ENCODE assay signal across 9 mouse cellular contexts in the genomic region with DNA sequence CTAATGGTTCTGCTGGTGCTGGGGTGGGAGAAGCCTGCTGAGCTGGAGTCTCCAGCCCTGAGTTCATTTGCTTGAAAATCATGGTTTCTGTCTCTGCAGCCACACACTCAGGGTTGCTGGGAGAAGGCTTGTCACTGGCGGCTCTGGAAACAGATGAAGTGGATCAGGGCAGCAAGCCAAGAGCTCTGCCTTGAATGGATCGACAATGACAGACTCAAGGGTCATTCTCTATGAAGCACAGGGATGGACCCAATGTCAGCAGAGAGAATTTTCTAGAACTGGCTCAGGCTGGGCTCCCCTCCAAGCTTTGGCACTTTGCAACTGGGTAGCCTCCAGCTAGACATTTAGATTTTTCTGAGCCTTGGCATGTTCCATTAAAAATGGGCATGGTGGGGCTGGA.
DNase-seq lines count a peak whose midpoint lies in the region; ATAC-seq lines count a peak whose summit lies in the region.
"Had no signal": no experiment of that assay in that cellular context is flagged by ENCODE, and none has a peak within 500 bp of the region (broad histone marks: within the 10 kb centered on the region; RNA-seq: fewer than 3 reads in every experiment).

No protein-coding gene starts in this region.

- H3K27me3 ChIP-seq in hindbrain, embryonic 14.5 days (ENCODE audit: control insufficient read depth, insufficient read depth, low read length): no peaks in the 10 kb centered on the region
- no peaks in the 10 kb centered on the region for H3K27me3 ChIP-seq in hindbrain, embryonic 10.5 days (ENCODE audit: insufficient read depth, poor library complexity, severe bottlenecking)

- no peak overlapping the region for H3K4me2 ChIP-seq in hindbrain, embryonic 14.5 days (replicated peaks)

- peak; percentile 59; the same call in 1 of the 2 replicates for ATAC-seq in hindbrain, embryonic 14.5 days (ENCODE audit: low FRiP score)
- ATAC-seq in monocyte, adult 5-6 weeks (replicated peaks; ENCODE audit: insufficient number of reproducible peaks, low FRiP score, low TSS enrichment, poor library complexity, severe bottlenecking): no peak

- peaks cover 7% of the 10 kb centered on the region for H3K4me1 ChIP-seq in hindbrain, embryonic 14.5 days (replicated peaks; ENCODE audit: control insufficient read depth, insufficient read depth, low read length)
- no peaks in the 10 kb centered on the region for H3K4me1 ChIP-seq in hindbrain, embryonic 10.5 days (replicated peaks)

- 49% methylated on average over 2 of the region's 2 CpGs for WGBS in hindbrain, embryonic 14.5 days
- 92% methylated on average over 2 of the region's 2 CpGs for WGBS in hindbrain, embryonic 10.5 days

- no peaks in the 10 kb centered on the region for H3K36me3 ChIP-seq in hindbrain, embryonic 14.5 days (replicated peaks; ENCODE audit: control insufficient read depth, insufficient read depth)
- no peaks in the 10 kb centered on the region for H3K36me3 ChIP-seq in hindbrain, embryonic 10.5 days

- intact Hi-C loops in heart, postnatal 14 days (cut with DNase I): no loop called here

- H3K27ac ChIP-seq in hindbrain, embryonic 14.5 days: no peak overlapping the region
- H3K27ac ChIP-seq in hindbrain, embryonic 10.5 days: no peak overlapping the region

- DNase-seq in hindbrain, embryonic 14.5 days (ENCODE audit: low spot score): peak; percentile 55
- no peak for DNase-seq in hindbrain, embryonic 10.5 days (ENCODE audit: low spot score)
- DNase-seq in cerebellum, adult 18-20 months: peak; percentile 33
- DNase-seq in heart, postnatal 14 days: peak; percentile 65 to 80
- DNase-seq in layer of hippocampus, postnatal 25 days (ENCODE audit: extremely low spot score in 1 of 2, low spot score in 1 of 2): peak; percentile 17 to 59
- no peak for DNase-seq in gastrocnemius, postnatal 4 days (ENCODE audit: low spot score in 2 of 2)
- DNase-seq in T-cell, adult 2 months (ENCODE audit: low spot score): no peak

- no peaks in the 10 kb centered on the region for H3K9me3 ChIP-seq in hindbrain, embryonic 14.5 days (ENCODE audit: control insufficient read depth, low read length)
- no peaks in the 10 kb centered on the region for H3K9me3 ChIP-seq in hindbrain, embryonic 10.5 days

- H3K4me3 ChIP-seq in hindbrain, embryonic 14.5 days (replicated peaks; ENCODE audit: low read length): no peak overlapping the region
- no peak overlapping the region for H3K4me3 ChIP-seq in hindbrain, embryonic 10.5 days
- H3K4me3 ChIP-seq: myocyte had no signal

- H3K9ac ChIP-seq in hindbrain, embryonic 14.5 days: no peak overlapping the region

Comparison
In these comparisons a context has a peak if more than half of its experiments do, and no peak if none do; other contexts are left out.
1. DNase-seq: peak in hindbrain, embryonic 14.5 days (single experiment), cerebellum, adult 18-20 months (2 of 2), heart, postnatal 14 days (2 of 2) and layer of hippocampus, postnatal 25 days (2 of 2); none in hindbrain, embryonic 10.5 days (single experiment), gastrocnemius, postnatal 4 days (0 of 2) and T-cell, adult 2 months (single experiment).